Mouse (Mus musculus) cerebellum, postnatal 36 days (tissue): Measurements from ENCODE around the gene Nav1.
A peak's percentile ranks its signal among the peaks of the same experiment; 100 is the strongest.
"Not testable (repeated sequence)": the region's sequence is repeated elsewhere in the genome, so short reads cannot be mapped to it uniquely, and the experiment has no call there.

Experiments used
- DNase-seq, 2 experiments: peaks; one replicate each; pipeline ENCODE4 v3.0.0; 2021 to 2022; ENCODE audit warnings: mixed read lengths in 2 of 2

Gene Nav1

GRCm38 (mm10) chr1:135514913-135515632, 92.0 kb downstream of the Nav1 start:
- no peak for DNase-seq

DNA sequence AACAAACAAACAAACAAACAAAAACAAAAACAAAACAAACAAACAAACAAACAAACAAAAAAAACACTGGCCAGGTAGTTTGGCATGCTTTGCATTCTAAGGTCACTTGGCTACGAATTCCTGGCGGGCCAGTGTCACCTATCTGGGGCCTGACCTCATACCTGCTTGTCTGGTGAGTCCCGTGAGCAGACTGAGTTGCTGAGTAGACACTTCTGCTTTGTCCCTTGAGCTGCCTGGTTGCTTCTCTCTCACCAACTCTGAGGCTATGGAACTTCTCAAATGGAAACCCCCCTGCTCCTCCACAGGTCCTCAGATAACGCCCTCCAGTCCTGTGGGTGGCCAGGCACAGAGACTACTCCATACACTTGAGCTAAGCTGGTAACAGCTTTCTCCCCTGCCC, 93.0 kb downstream of the Nav1 start:
- DNase-seq = no peak

DNA sequence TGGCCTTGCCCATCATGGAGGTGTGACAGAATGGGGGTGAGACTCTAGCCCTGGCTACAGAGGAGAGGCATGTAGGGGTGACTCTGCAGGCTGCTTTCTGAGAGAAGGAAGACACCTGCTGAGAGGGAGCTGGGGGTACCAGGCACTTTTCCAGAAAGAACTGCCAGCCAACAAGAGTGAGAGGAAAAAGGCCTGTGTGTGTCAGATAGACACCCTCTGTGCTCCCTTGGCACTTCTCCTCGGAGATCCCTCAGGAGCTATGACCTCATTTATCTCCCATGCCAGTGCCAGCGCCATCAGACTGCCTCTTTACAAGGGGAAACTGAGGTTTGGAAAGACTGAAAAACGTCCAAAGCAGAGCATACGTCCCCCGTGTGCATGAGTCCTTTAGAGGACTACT, 93.6 kb downstream of the Nav1 start:
- DNase-seq = no peak

DNA sequence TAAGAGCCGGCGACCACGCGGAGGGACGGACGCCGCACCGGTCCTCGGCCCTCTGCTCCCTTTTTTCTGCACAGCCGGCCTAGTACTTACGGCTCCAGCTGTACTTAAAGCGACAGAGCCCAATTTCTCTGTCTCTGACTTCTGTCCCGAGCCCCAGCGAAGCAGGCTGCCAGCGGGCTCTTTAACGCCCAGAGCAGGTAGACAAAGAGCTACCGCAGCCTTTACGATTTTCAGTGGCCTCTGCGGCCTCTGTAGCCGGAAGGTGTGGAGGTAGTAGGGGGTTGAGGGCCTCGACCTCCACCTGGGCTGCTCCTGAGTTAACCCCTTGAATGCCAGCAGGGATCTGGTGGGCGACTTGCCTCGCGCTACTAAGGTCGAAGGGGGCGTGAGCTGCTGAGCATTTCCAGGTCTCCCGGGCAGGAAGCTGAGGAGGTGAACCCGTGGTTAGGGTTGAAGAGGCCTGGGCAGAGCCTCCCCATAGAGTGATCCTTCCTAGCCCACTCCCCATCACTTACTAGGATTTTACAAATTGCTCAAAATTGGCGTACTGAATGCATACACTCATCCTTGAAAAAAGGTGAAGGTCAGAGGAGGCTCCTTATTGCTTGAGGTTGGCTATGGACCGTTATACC, 96.6 kb downstream of the Nav1 start:
- DNase-seq = peak; percentile 37 to 42

DNA sequence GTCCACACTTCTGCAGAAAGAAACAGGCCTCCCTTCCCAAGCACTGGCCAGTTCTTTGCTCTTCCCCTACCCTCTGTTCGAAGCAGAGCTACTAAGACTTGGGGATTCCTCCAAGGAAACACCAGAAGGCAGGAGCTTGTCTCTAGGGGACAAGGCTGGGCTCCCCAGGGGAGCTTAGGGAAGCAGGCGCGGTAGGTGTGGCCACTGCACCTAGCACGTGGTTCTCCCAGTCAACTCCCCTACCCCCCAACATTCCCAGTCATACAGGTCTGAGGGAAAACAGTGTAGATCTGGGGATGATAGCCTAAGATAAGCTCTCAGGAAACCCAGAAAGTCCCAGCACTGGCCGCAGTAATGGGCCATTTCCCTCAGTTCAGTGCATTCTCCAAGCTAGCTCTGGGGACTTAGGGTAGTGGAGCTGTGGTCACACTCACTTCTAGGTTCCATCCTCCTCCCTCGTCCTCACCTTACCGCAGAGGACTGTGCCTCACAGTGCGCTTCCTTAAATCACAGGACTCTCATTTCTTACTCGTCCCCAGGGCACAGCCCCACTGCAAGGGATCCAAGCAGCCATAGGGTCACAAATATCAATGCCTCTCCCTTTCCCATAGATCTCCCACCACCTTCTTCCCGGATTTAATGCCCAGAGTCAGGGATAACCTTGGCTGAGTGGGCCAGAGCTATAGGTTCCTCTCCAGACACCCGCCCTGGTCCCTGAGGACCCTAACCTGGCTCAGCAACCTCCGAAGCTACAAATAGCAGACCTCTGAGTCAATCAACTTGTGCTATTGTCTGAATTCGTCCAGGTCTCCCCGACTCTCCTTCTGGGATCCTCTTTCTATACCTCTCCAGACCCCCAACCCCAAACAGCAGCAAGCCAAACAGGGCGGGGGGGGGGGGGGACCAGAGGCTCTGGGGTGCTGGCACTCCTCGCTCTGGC, 97.7 kb downstream of the Nav1 start:
- DNase-seq = no peak

DNA sequence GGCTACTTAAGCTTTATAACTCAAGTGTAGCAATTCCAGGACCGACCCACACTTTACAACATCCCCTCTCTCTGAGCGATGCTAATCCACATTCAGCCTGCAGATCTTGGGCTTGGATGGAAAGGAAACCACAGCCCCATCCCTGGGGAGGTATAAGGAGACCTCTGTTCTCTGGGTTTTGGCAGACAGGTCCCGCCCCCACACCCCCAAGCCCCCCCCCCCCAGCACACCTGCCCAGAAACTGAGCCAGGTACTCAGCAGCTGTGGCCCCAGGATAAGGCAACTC, 98.8 kb downstream of the Nav1 start:
- no peak for DNase-seq

- no peak for DNase-seq
Observed at GRCm38 (mm10) chr1:135507572-135508348, 99.3 kb downstream of the Nav1 start.

GRCm38 (mm10) chr1:135505499-135505898, 101.6 kb downstream of the Nav1 start:
- DNase-seq = no peak

DNA sequence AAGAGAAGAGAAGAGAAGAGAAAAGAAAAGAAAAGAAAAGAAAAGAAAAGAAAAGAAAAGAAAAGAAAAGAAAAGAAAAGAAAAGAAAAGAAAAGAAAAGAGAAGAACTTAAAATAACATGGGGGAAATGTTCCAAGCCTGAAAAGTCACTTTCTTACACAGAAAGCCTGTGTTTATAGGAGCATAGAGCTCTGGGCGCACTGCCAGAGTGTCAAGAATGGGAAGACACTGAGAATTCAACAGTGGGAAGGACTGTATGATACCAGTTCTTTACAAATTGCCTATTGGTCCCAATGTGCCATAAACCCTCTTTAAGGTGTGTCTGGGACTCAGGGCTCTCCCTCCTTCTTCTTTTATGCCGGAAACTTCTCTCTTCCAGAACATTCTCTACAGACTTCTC, 103.7 kb downstream of the Nav1 start:
- no peak for DNase-seq

- no peak for DNase-seq
Observed at GRCm38 (mm10) chr1:135502750-135503149, 104.3 kb downstream of the Nav1 start.

- DNase-seq = no peak
Observed at GRCm38 (mm10) chr1:135502135-135502534, 105.0 kb downstream of the Nav1 start.

GRCm38 (mm10) chr1:135498455-135499358, 108.4 kb downstream of the Nav1 start:
- no peak for DNase-seq

DNA sequence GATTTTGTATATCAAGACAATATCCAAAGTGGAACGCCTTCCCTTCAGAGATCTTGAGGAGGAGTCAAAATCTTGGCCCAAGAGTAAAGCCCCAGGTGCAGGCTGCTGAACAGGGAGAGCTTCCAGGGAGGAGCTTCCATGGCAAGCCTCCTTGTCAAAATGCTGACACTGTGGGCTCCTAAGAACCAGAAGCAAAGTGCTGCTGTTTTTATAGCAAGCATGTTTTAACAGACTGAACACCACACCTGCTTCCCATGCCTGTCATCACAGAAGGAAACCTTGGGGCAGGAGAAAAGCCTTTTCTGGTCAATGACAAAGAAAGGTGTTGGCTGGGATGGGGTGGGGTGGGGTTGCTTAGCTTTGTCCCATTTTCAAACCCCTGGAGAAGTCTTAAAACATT, 112.0 kb downstream of the Nav1 start:
- no peak for DNase-seq

GRCm38 (mm10) chr1:135493862-135494261, 113.2 kb downstream of the Nav1 start:
- no peak for DNase-seq

GRCm38 (mm10) chr1:135492406-135492805, 114.7 kb downstream of the Nav1 start:
- DNase-seq = no peak

GRCm38 (mm10) chr1:135490931-135491666, 116.0 kb downstream of the Nav1 start:
- DNase-seq = no peak

GRCm38 (mm10) chr1:135488879-135489278, 118.2 kb downstream of the Nav1 start:
- DNase-seq = no peak

GRCm38 (mm10) chr1:135485179-135485578, 121.9 kb downstream of the Nav1 start:
- no peak for DNase-seq

DNA sequence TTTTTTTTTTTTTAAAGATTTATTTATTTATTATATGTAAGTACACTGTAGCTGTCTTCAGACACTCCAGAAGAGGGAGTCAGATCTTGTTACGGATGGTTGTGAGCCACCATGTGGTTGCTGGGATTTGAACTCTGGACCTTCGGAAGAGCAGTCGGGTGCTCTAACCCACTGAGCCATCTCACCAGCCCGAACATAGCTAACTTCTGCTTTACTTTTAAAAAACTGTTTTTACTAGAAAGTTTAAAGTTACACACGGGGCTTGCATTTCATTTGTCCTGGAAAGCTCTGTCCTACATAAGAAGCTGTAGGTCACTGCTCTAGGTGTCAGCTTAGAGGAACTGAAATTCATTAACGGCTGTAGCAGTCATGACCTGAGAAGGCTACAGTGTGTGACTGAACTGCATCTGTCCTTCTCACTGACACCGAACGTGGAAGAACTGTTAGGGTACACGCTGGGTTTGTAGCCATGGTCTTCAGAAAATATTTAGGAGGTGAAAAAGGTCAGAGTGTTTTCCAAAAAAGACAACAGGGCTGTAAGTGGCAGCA, 122.5 kb downstream of the Nav1 start:
- not testable (repeated sequence) for DNase-seq

GRCm38 (mm10) chr1:135483971-135484370, 123.1 kb downstream of the Nav1 start:
- DNase-seq = no peak

DNA sequence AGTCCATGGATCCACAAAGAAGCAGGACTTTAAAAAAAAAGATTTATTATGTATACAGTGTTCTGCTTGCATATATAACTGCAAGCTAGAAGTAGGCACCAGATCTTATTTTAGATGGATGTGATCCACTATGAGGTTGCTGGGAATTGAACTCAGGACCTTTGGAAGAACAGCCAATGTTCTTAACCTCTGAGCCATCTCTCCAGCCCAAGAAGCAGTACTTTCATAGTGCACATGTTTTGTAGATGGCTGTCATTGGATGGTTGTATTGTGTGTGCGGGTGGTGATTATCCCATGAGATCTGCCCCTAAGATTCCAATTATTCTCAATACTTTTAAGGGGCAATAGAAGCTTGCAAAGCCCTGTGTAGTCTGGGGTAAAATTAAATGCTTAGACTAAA, 124.4 kb downstream of the Nav1 start:
- DNase-seq = no peak
